Mouse (Mus musculus): ENCODE measurements around the gene Katnal1.

- TF ChIP-seq CTCF (IDR thresholded peaks at IDR 0.05; ENCODE audit: extremely low read depth, insufficient read depth, insufficient read length, insufficient replicate concordance) (no peak), POLR2A (IDR thresholded peaks at IDR 0.05; ENCODE audit: low read depth, low read length) (no peak)
Measured at GRCm38 (mm10) chr5:148934457-148934856, 5.3 kb upstream of the Katnal1 start.

Data from spleen, adult 2 months (tissue).